Mouse (Mus musculus) lung, postnatal 14 days (tissue): ENCODE measurements around the gene Btbd11.

Source experiments
- DNase-seq: peaks from one replicate; pipeline ENCODE4 v3.0.0; 2021

Gene Btbd11

DNA sequence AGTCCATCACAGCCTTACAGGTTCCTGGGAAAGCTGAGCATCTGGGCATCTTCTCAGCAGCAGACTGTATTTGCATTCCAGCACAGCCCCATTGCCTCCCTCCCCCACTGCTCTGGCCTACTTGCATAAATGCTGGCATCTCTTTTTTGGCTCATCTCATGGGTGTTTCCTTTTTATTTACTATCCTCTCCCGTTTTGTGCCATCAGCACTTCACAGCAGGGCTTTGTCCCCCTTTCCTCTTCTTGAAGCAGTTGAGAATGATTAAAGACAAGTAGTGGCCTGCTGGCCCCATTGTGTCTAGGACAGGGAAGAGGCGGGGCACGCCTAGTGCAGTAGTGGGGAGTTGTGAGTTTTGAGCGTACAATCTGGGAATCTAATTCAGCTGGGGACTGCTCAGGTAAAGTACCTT, 95.5 kb downstream of the Btbd11 start:
- no peak for DNase-seq

DNA sequence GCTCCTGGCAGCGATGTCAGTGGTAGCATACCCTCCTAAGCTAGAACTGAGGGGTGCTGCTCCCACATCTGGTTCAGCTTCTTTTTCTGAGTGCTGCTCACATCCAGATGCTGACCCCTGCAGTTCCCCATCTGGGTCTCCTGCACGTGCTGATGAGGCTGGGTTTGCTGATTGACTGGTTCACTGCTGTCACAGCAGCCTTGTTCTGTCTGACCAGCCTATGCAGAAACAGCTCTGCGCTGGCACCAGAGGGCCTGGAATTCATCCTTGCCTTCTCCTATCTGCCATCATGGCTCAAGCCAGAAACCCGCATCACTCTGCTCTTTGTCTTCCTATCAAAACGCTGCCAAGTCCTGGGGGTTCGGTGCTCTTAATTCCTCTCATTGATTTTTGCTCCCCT, 95.9 kb downstream of the Btbd11 start:
- no peak for DNase-seq

- no peak for DNase-seq
These were observed 99.8 kb downstream of the Btbd11 start for GRCm38 (mm10) chr10:85486456-85486855.

DNA sequence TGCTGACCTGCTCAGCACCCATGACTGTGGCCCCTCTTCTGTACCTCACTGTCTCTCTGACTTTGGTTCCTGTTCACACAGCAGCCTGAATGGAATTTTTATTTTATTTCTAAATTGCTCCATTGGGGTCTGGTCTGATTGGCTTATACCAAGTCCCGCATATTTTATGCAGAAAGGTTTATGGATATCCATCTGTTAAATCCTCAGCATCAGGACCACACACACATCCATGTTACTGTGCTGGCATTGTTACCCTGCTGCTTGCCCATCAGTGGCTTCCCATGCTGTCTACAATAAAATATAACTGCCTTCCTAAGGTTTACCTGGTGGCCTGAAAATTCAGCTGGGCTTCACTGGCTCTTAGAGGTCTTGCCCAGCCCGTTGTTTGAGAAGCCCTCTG, 106.0 kb downstream of the Btbd11 start:
- no peak for DNase-seq

DNA sequence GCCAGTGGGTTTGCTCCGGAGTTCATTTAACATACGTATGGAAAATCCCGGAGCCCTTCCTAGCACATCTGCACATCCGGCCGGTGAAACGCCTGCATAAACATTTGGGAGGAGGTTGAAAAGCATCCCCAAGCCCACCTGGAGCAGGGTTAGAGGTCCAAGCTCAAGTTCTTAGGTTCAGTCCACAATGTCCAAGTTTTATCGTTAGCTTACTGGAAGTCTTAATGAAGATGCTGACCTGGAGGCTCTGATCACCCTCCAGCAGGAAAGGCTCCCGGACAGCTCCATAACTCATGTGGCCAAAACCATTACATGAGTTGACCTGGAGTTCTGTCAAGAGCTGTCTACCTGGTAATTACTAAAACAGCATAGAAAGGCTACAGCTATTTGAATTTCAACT, 109.7 kb downstream of the Btbd11 start:
- no peak for DNase-seq

GRCm38 (mm10) chr10:85496981-85497380, 110.4 kb downstream of the Btbd11 start:
- no peak for DNase-seq

- DNase-seq: no peak
These were observed 111.3 kb downstream of the Btbd11 start for GRCm38 (mm10) chr10:85497931-85498330.

DNA sequence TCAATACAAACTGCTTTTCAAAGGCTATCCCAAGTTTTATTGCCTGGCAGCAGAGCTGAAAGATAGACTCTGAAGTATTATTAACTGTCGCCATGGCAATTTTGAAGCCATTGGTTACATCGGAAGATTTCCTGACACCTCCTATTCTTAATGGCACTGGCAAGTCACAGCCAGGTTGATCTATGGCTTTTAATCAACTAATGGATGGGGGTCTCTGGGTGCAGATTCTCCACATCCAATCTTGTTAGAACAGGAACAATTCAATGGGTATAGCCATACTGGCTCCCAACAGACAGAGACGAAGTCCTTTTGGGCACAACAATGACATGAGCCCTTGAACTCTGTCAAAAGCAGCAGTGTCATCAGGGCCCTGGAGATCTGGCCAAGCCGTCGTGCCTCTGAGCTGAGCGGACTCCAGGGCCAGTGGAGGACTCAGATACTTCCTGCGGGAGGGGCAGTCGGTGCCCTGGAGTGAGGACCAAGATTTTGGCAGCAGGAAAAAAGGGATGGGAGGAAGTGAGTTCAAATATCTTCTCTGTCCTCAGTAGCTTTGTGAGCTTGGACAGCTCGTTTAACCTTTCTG, 114.0 kb downstream of the Btbd11 start:
- DNase-seq: no peak

- no peak for DNase-seq
These were observed 115.5 kb downstream of the Btbd11 start for GRCm38 (mm10) chr10:85501966-85502566.

- no peak for DNase-seq
These were observed 116.0 kb downstream of the Btbd11 start for GRCm38 (mm10) chr10:85502656-85503055.

- peak; percentile 28 for DNase-seq
These were observed 116.8 kb downstream of the Btbd11 start for GRCm38 (mm10) chr10:85503453-85503852.

DNA sequence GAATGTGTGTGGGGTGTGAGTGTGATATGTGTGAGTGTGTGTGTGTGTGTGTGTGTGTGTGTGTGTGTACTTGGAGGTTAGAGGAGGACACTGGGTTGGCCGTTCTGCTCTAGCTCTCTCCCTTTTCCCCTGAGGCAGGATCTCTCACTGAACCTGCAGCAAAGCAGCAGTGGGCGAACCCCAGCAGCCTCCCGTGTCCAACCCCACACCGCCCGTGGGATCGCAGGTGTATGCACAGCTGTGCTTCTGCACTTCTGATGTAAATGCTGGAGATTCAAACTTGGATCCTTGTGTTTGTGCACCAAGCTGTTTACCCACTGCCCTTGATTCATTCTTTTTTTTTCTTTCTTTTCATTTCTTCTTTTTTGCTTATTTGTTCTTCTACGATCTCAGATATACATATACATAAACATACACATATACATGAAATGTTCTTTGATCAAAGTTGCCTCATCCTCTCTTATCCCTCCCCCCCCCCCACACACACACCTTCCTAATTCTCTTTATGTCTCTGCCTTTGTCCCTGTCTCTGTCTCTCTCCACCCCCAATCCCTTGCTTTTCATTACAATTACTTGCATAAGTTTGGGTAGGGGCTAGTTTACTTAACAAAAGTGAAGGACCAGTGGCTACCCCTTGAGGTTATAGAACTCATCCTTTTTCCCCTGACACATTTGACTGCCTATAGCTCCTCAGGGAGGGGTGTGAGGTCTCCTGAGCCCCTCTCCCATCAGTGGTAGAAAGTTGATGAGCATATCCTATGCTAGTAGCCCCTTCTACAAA, 120.8 kb downstream of the Btbd11 start:
- no peak for DNase-seq

GRCm38 (mm10) chr10:85508193-85508794, 121.7 kb downstream of the Btbd11 start:
- no peak for DNase-seq

GRCm38 (mm10) chr10:85509000-85509399, 122.4 kb downstream of the Btbd11 start:
- no peak for DNase-seq

DNA sequence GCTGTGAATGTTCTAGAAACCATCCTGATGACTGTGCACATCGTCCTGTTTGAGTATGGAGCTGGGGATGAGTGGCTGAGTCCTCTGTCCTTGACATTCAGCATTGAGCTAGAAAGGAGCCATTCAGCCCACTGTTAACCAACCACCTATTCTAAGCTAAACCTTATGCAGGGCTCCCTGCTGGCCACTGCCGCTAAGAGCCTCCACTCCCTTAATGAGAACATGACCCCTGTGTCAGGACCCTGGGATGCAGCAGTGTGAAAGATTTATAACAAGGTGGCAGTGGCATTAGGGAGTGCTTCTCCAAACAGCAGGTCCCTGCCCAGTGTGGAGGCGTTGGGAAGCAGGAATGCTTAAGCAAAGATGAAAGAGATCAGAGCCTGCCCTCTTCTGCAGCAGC, 123.7 kb downstream of the Btbd11 start:
- no peak for DNase-seq

GRCm38 (mm10) chr10:85512808-85513207, 126.2 kb downstream of the Btbd11 start:
- DNase-seq: no peak

DNA sequence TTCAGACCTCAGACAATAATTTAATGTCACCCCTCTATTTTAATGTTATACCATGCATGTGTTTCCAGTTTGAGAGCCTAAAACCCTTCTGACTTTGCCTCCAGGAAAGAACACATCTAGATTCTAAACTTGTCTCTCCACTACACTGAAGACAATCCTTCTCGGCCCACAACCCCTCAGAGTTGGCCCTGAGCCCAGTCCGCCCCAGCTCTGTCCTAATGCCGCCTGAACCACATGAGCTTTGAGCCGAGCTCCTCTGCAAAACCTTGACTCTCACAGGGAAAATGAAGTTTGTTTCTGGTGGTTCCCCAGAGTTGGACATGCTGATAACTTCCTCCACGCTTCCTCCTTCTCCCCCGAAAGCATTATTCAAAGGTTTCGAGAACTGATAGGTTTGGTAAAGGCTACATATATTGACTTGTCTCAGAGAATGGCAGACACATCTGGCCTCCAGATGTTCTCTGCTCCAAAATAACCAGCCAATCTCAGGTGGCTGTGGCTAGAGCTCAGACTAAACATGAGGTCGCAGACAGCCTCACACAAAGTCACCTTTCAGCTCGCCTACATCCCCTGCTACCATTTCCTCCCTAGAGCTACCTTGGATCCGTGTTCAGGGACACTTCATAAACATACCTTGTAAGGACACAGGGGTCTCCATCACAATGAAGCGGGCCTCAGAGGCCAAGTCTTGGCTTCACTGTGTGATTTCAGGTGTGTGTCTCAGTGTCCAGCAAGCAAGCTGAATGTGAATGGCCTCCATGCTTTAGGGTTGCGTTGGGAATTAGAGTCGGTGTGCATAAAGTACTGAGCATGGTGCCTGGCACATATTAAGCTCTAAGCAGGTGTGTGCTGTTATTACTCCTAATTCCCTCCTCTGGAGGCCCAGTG, 130.9 kb downstream of the Btbd11 start:
- no peak for DNase-seq

- no peak for DNase-seq
These were observed 131.4 kb downstream of the Btbd11 start for GRCm38 (mm10) chr10:85518111-85518409.

DNA sequence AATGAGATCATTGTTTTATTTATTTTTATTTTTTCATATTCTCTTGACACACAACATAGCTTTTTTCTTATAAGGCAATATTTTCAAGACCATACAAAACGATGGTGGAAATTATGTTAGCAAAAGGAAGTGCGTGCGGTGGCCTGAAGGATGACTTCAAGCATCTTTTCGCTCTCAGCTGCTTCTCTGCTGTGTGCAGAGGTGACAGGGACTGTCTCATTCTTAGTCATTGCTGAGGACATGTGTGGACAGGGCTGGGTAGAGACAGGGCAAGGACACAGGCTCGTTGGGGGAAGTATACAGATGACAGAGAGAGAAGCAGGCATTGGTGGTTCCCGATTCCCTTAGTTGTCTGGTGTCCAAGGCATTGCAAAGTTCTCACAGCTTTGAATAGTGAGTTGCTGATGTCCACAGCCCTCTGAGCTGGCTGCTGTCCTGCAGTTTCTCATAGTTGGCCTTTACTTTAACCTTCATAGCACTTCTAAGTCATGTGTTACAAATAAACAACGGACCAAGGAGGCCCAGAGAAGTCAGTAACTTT, 135.7 kb downstream of the Btbd11 start:
- DNase-seq: no peak

GRCm38 (mm10) chr10:85525267-85526015, 138.8 kb downstream of the Btbd11 start:
- DNase-seq: no peak

- DNase-seq: no peak
These were observed 140.0 kb downstream of the Btbd11 start for GRCm38 (mm10) chr10:85526657-85527056.

DNA sequence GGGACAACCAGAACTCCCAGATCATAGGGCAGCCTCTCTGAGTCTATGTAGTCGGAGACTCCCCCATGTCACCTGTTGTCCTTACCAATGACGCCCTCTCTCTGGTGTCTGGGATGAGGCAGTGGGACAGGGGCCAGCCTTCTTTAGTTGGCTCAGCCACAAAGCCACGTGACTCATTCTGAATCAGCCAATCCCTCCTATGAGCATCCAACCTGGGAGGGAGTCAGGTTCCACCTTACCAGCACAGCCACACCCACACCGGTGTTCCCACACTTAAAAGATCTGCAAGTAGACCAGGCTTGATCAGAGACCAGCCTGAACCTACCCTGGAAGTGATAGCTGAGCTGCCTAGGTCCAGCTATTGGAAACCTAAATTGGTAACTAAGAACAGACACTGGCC, 141.1 kb downstream of the Btbd11 start:
- DNase-seq: no peak
